Mouse (Mus musculus) 3134 (cell line): Measurements from ENCODE around the gene Gm3558.
"Not testable (repeated sequence)": the region's sequence is repeated elsewhere in the genome, so short reads cannot be mapped to it uniquely, and the experiment has no call there.

Source experiments
- DNase-seq: peaks from one replicate; pipeline ENCODE4 v3.0.0-alpha.2; 2011; ENCODE audit warnings: low spot score; ENCODE audit not compliant: insufficient read length; ENCODE audit errors: extremely low read depth

Gm3558 gene

GRCm38 (mm10) chr14:7568382-7568781 is at the start of gene Gm3558:
Gm3558 (minus strand) TSS chr14:7568566.
- not testable (repeated sequence) for DNase-seq

- not testable (repeated sequence) for DNase-seq
Observed at GRCm38 (mm10) chr14:7595492-7595891, 27.1 kb upstream of the Gm3558 start, which contains the start of gene Gm10338. Gm10338 (minus strand) TSS chr14:7595592.

- not testable (repeated sequence) for DNase-seq
Observed at GRCm38 (mm10) chr14:7567890-7568289, 476 bp downstream of the Gm3558 start.

- DNase-seq: not testable (repeated sequence)
Observed at GRCm38 (mm10) chr14:7567266-7567665, 1.1 kb downstream of the Gm3558 start.
